Mouse (Mus musculus) limb, embryonic 15.5 days (tissue): Measurements from ENCODE around the gene Mylk. TPM values are rescaled to one million over a fixed set of nuclear protein-coding genes. Genes with fewer than 3 reads are reported as not detected.
A peak's percentile ranks its signal among the peaks of the same experiment; 100 is the strongest.

Experiments used
- ATAC-seq: fragments of 200-750 bp; cut with Nextera tagmentation; 2 replicates; pipeline ENCODE4 v1.8.0; 2017; ENCODE audit warnings: low read depth, moderate TSS enrichment; ENCODE audit not compliant: insufficient number of reproducible peaks, low FRiP score, low TSS enrichment
- H3K27ac ChIP-seq: fragments of 300-500 bp; sonication (generic); 2 replicates; pipeline ENCODE4 v1.5.1; 2015; ENCODE audit warnings: moderate library complexity, mild to moderate bottlenecking, inconsistent platforms
- H3K27me3 ChIP-seq: fragments of 300-500 bp; sonication (generic); 2 replicates; pipeline ENCODE4 v1.6.1; 2015; ENCODE audit warnings: inconsistent platforms
- H3K36me3 ChIP-seq: fragments of 300-500 bp; sonication (generic); 2 replicates; pipeline ENCODE4 v1.6.1; 2015; ENCODE audit warnings: inconsistent platforms
- H3K4me1 ChIP-seq: fragments of 300-500 bp; sonication (generic); 2 replicates; pipeline ENCODE4 v1.6.1; 2015; ENCODE audit warnings: inconsistent platforms
- H3K4me2 ChIP-seq: fragments of 300-500 bp; sonication (generic); 2 replicates; pipeline ENCODE4 v1.6.1; 2015; ENCODE audit warnings: mild to moderate bottlenecking, inconsistent platforms
- H3K4me3 ChIP-seq: fragments of 300-500 bp; sonication (generic); 2 replicates; pipeline ENCODE4 v1.5.1; 2015; ENCODE audit warnings: mild to moderate bottlenecking, inconsistent platforms
- H3K9ac ChIP-seq: fragments of 300-500 bp; sonication (generic); 2 replicates; pipeline ENCODE4 v1.6.1; 2015; ENCODE audit warnings: inconsistent platforms
- H3K9me3 ChIP-seq: fragments of 300-500 bp; sonication (generic); 2 replicates; pipeline ENCODE4 v1.6.1; 2016; ENCODE audit warnings: inconsistent platforms
- WGBS: fragments of 180-500 bp; shearing (Covaris S2); methylation state at CpG from one replicate; pipeline ENCODE4 v1.1.7; 2015; 5-methylcytosine and 5-hydroxymethylcytosine counted together
- polyA plus RNA-seq: library from polyadenylated mRNA; unstranded; fragments of >200 nt; fragmentation: Nextera tagmentation; extraction: Ambion mirVana; gene quantifications from 2 replicates; pipeline ENCODE4 v1.2.1, GENCODE M21; 2015

Mylk gene
- polyA plus RNA-seq, 1 experiment from 2014 or later = 13.7 TPM

DNA sequence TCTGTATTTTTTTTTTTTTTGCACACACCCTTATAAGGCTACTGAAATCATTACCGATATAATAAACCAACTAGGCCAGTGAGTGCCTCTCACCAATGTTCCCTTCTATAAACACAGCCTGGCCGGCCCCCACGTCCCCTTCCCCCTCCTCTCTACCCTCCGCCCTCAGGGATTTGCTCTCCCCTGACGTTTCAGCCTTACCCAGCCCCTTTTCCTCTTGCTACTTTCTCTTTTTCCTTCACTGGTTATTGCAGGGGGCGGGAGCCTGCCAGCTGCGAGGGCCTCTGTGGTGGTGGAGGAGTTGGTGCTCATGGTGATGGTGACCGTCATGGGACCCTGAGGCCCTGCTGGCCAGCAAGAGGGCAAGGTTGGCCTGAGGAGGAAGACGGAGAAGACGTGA lies 176.3 kb downstream of the Mylk start:
- Histone ChIP-seq H3K9ac (no peak overlapping the region), H3K9me3 (no peaks in the 10 kb centered on the region), H3K4me3 (no peak overlapping the region), H3K4me2 (no peak overlapping the region), H3K27ac (peak overlapping the region; percentile 38; the same call in 1 of the 2 replicates), H3K36me3 (no peaks in the 10 kb centered on the region), H3K27me3 (no peaks in the 10 kb centered on the region), H3K4me1 (peaks cover 39% of the 10 kb centered on the region)
- 43% methylated on average over 10 of the region's 10 CpGs for WGBS
- ATAC-seq = no peak

GRCm38 (mm10) chr16:34923630-34924029 lies 178.6 kb downstream of the Mylk start:
- 78% methylated on average over 9 of the region's 9 CpGs for WGBS
- peaks cover 48% of the 10 kb centered on the region for H3K4me1 ChIP-seq
- no peak overlapping the region for H3K27ac ChIP-seq
- no peaks in the 10 kb centered on the region for H3K9me3 ChIP-seq
- H3K4me2 ChIP-seq = no peak overlapping the region
- H3K36me3 ChIP-seq = no peaks in the 10 kb centered on the region
- no peak overlapping the region for H3K9ac ChIP-seq
- H3K4me3 ChIP-seq = no peak overlapping the region
- no peak for ATAC-seq
- no peaks in the 10 kb centered on the region for H3K27me3 ChIP-seq

DNA sequence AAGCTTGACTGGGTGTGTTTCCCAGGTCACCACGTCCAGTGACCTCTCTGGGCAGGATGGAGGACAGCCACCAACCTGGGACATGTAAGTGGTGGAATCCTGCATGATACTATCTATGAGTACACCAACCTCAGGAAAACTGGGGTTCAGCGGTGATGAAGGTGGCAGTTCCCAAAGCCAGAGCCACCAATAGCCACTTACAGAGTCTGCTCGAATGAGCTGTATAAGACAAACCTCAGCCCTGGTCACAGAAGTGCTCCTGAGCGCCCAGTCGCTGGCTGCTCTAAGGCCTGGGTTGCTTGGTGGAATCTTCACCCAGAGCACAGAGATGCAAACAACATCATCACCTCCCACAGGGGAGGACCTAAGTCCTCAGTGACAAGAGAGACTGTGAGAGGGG lies 179.3 kb downstream of the Mylk start:
- 82% methylated on average over 5 of the region's 5 CpGs for WGBS
- H3K9ac ChIP-seq = no peak overlapping the region

DNA sequence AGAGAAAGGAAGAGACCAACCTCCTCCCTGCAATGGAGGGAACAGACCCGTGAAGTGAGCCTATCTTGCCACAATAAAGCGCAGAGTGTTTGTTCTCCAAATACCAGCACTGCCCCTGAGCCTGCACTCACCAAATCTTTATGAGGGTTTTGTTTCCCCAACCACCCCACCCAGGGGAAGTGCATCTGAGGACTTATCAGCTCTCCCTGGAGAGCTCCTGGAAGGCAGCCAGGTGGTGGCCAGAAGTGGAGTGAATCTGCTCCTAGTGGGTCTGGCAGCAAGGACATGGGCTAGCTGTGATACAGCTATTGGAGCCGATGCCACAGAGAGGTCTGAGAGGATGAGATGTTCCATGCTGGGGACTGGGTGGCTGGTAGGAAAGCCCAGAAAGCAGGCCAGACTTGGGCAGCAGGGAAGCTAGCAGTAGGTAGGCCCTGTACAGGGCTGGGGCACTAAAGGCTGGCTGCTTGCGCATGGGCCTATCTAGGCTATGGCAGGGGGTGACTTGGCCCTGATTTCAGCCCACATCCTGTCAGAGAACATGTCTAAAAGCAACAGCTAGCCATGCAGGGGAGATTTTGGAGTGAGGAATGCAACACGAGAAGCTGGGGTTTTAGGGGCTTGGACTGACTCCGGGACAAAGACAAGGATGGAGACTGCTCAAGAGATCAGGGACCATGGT lies 180.1 kb downstream of the Mylk start:
- no peaks in the 10 kb centered on the region for H3K27me3 ChIP-seq
- 53% methylated on average over 6 of the region's 6 CpGs for WGBS
- ATAC-seq = no peak
- no peak overlapping the region for H3K9ac ChIP-seq
- peak overlapping the region; percentile 44; the same call in 1 of the 2 replicates for H3K27ac ChIP-seq
- no peaks in the 10 kb centered on the region for H3K9me3 ChIP-seq
- H3K36me3 ChIP-seq = no peaks in the 10 kb centered on the region
- peaks cover 55% of the 10 kb centered on the region for H3K4me1 ChIP-seq
- H3K4me3 ChIP-seq = no peak overlapping the region
- H3K4me2 ChIP-seq = no peak overlapping the region

More for the DNA sequence above, 179.3 kb downstream of the Mylk start:
- H3K9me3 ChIP-seq = no peaks in the 10 kb centered on the region
- H3K36me3 ChIP-seq = no peaks in the 10 kb centered on the region
- no peak overlapping the region for H3K27ac ChIP-seq
- H3K4me2 ChIP-seq = no peak overlapping the region
- no peak for ATAC-seq
- H3K27me3 ChIP-seq = no peaks in the 10 kb centered on the region
- no peak overlapping the region for H3K4me3 ChIP-seq
- H3K4me1 ChIP-seq = peaks cover 49% of the 10 kb centered on the region

DNA sequence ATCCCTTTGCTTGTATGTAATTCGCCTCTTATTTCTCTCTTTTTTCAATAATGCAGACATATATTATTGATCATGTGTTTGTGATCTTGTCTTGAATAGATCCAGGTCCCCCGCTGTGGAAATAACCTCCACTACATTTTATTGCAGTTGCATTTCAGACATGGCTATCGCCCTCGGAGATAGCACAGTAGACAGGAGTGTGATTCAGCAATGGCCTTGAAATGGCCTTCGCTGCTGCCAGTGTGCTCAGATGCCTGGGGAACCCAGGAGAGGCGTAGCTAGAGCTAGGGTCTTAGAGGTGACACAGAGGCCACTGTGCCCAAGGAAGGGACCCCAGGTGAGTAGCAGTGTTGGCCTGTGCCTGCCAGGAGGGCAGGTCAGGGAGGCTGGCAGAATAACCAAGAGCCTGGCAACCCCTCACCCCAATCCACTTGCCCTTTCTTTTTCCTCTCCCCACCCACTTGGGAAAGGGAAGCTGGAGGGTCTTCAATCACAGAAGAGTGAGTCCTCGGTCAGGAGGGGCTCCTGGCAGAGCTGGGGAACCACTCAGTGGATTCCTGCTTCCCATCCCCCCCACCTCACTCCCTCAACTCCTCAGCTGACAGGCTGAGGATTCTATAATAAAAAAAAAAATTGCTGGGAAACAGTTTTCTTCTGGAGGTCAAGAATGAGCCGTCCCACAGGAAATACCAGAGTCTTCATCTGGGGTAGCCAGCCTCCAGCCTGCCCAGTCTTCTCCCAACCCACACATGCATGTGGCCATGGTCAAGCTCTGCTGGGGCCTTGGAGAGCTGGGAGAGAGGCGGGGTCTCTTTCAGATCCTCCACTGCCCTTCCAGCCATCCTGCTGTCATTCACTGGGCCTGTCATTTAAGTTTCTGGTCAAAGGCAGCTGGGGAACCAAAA lies 181.8 kb downstream of the Mylk start:
- H3K4me2 ChIP-seq = no peak overlapping the region
- H3K4me3 ChIP-seq = no peak overlapping the region
- H3K9ac ChIP-seq = no peak overlapping the region
- no peaks in the 10 kb centered on the region for H3K9me3 ChIP-seq
- WGBS = 68% methylated on average over 9 of the region's 9 CpGs
- H3K36me3 ChIP-seq = no peaks in the 10 kb centered on the region
- H3K27ac ChIP-seq = peak overlapping the region; percentile 50; the same call in 1 of the 2 replicates
- no peaks in the 10 kb centered on the region for H3K27me3 ChIP-seq
- H3K4me1 ChIP-seq = peaks cover 45% of the 10 kb centered on the region
- ATAC-seq = no peak

- H3K4me3 ChIP-seq = no peak overlapping the region
- 40% methylated on average over 8 of the region's 8 CpGs for WGBS
- H3K4me1 ChIP-seq = peaks cover 45% of the 10 kb centered on the region
- H3K4me2 ChIP-seq = no peak overlapping the region
- H3K9ac ChIP-seq = no peak overlapping the region
- peaks cover 4% of the 10 kb centered on the region; the same call in 1 of the 2 replicates for H3K27me3 ChIP-seq
- H3K27ac ChIP-seq = peak overlapping the region; percentile 43; the same call in 1 of the 2 replicates
- no peak for ATAC-seq
- H3K36me3 ChIP-seq = no peaks in the 10 kb centered on the region
- no peaks in the 10 kb centered on the region for H3K9me3 ChIP-seq
Observed at GRCm38 (mm10) chr16:34929686-34930085, 184.7 kb downstream of the Mylk start.

GRCm38 (mm10) chr16:34930110-34930509 lies 185.1 kb downstream of the Mylk start:
- no peak overlapping the region for H3K4me3 ChIP-seq
- H3K9ac ChIP-seq = no peak overlapping the region
- 62% methylated on average over 7 of the region's 7 CpGs for WGBS
- ATAC-seq = no peak
- H3K36me3 ChIP-seq = no peaks in the 10 kb centered on the region
- H3K27ac ChIP-seq = peak overlapping the region; percentile 43; the same call in 1 of the 2 replicates
- H3K4me1 ChIP-seq = peaks cover 46% of the 10 kb centered on the region
- H3K27me3 ChIP-seq = peaks cover 4% of the 10 kb centered on the region; the same call in 1 of the 2 replicates
- no peaks in the 10 kb centered on the region for H3K9me3 ChIP-seq
- no peak overlapping the region for H3K4me2 ChIP-seq

DNA sequence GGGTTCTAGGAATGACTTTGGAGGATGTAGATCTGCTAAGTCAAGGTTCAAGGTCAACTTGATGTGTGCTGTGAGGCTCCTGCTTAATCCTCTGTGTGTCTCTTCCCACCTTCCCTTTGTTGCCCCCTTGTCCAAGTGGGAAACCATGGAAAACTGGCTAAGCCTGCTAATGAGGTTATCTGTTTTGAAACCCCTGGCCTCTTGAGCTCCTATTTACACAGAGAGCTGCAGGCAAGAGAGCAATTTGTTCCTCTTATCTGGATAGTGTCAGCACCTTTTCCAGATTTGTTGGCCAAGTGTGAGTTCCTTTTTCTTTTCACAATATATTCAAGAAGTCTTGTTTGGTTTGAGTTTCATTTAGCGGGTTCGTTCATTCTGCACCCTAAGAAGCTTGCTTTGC lies 186.3 kb downstream of the Mylk start:
- Histone ChIP-seq H3K4me2 (no peak overlapping the region), H3K9me3 (no peaks in the 10 kb centered on the region), H3K27me3 (peaks cover 4% of the 10 kb centered on the region; the same call in 1 of the 2 replicates), H3K4me1 (peaks cover 47% of the 10 kb centered on the region), H3K9ac (no peak overlapping the region), H3K27ac (no peak overlapping the region), H3K36me3 (no peaks in the 10 kb centered on the region), H3K4me3 (no peak overlapping the region)
- WGBS = 63% methylated on average over 2 of the region's 2 CpGs
- ATAC-seq = no peak

DNA sequence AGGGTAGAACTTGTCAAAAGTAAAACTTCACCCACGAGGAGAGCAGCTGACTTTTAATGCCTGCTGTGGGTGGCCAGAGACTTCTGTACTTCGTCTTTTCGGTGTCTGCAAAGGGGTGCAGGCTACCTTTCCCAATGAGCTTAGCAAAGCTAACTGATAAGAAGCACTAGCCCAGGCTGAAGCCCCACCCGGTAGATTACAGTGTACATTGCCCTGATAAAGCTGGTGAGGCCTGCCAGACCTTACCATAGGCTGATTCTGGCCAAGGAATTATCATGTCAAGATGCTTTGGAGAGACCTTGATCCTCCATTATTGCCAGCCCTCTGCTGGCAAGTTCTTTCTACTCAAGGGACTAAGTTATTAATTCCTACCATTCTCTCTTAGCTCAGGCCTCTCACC lies 188.2 kb downstream of the Mylk start:
- Histone ChIP-seq H3K9ac (no peak overlapping the region), H3K27me3 (peaks cover 4% of the 10 kb centered on the region; the same call in 1 of the 2 replicates), H3K4me2 (no peak overlapping the region), H3K36me3 (no peaks in the 10 kb centered on the region), H3K27ac (no peak overlapping the region), H3K4me3 (no peak overlapping the region), H3K9me3 (no peaks in the 10 kb centered on the region), H3K4me1 (peaks cover 53% of the 10 kb centered on the region)
- WGBS = 71% methylated on average over 4 of the region's 4 CpGs
- no peak for ATAC-seq

GRCm38 (mm10) chr16:34934486-34934885 lies 189.5 kb downstream of the Mylk start:
- Histone ChIP-seq H3K4me3 (no peak overlapping the region), H3K27ac (no peak overlapping the region; the same call in 1 of the 2 replicates), H3K27me3 (peaks cover 4% of the 10 kb centered on the region; the same call in 1 of the 2 replicates), H3K9me3 (no peaks in the 10 kb centered on the region), H3K4me1 (peaks cover 55% of the 10 kb centered on the region), H3K4me2 (no peak overlapping the region), H3K9ac (no peak overlapping the region), H3K36me3 (no peaks in the 10 kb centered on the region)
- 64% methylated on average over 6 of the region's 6 CpGs for WGBS
- no peak for ATAC-seq

- H3K27me3 ChIP-seq = peaks cover 4% of the 10 kb centered on the region; the same call in 1 of the 2 replicates
- no peaks in the 10 kb centered on the region for H3K9me3 ChIP-seq
- WGBS = 24% methylated on average over 9 of the region's 9 CpGs
- H3K36me3 ChIP-seq = no peaks in the 10 kb centered on the region
- peaks cover 50% of the 10 kb centered on the region for H3K4me1 ChIP-seq
- ATAC-seq = peak; percentile 89
- peak overlapping the region; percentile 83 for H3K27ac ChIP-seq
- H3K4me2 ChIP-seq = no peak overlapping the region
- H3K9ac ChIP-seq = no peak overlapping the region
- H3K4me3 ChIP-seq = no peak overlapping the region
Observed at GRCm38 (mm10) chr16:34935514-34936338, 190.7 kb downstream of the Mylk start.
